Mouse (Mus musculus): ENCODE measurements around the gene Zfp382.
"Not testable (repeated sequence)": the region's sequence is repeated elsewhere in the genome, so short reads cannot be mapped to it uniquely, and the experiment has no call there.

The Zfp382 gene

GRCm38 (mm10) chr7:30154040-30154439, 32.3 kb downstream of the Zfp382 start:
- no peak for DNase-seq

- DNase-seq: no peak
Measured at GRCm38 (mm10) chr7:30155507-30155906, 33.8 kb downstream of the Zfp382 start.

GRCm38 (mm10) chr7:30163113-30163512, 41.4 kb downstream of the Zfp382 start:
- DNase-seq: no peak

GRCm38 (mm10) chr7:30164745-30165144, 43.0 kb downstream of the Zfp382 start:
- no peak for DNase-seq

GRCm38 (mm10) chr7:30168914-30169582, 47.3 kb downstream of the Zfp382 start:
- DNase-seq: no peak

- peak; percentile 92 to 99 for DNase-seq
Measured at GRCm38 (mm10) chr7:30169583-30170282, 48.0 kb downstream of the Zfp382 start, which contains the start of gene Zfp146. Gene Zfp146 (minus strand): TSS chr7:30169750.

GRCm38 (mm10) chr7:30170283-30170951, 48.7 kb downstream of the Zfp382 start:
- no peak for DNase-seq

- DNase-seq: no peak
Measured at GRCm38 (mm10) chr7:30176474-30176873, 54.7 kb downstream of the Zfp382 start.

- DNase-seq: no peak
Measured at GRCm38 (mm10) chr7:30178256-30178655, 56.5 kb downstream of the Zfp382 start.

- peak; percentile 81 to 82 for DNase-seq
Measured at GRCm38 (mm10) chr7:30181308-30181707, 59.6 kb downstream of the Zfp382 start.

- peak in 1 of 2 experiments; percentile 42 for DNase-seq
Measured at GRCm38 (mm10) chr7:30181929-30182328, 60.2 kb downstream of the Zfp382 start.

GRCm38 (mm10) chr7:30183189-30183588, 61.4 kb downstream of the Zfp382 start:
- not testable (repeated sequence) for DNase-seq

GRCm38 (mm10) chr7:30183879-30184289, 62.1 kb downstream of the Zfp382 start, which contains the start of gene Cox7a1:
Gene Cox7a1 (plus strand): TSS chr7:30184144.
- DNase-seq: peak; percentile 70 to 75
